Mouse (Mus musculus) embryonic facial prominence, embryonic 15.5 days (tissue): ENCODE results near the gene Gpr55. TPM values are rescaled to one million over a fixed set of nuclear protein-coding genes. Genes with fewer than 3 reads are reported as not detected.

Source experiments
- ATAC-seq: fragments of 200-750 bp; cut with Nextera tagmentation; 2 replicates; pipeline ENCODE4 v1.8.0; 2017; ENCODE audit warnings: low read depth, moderate TSS enrichment; ENCODE audit not compliant: insufficient number of reproducible peaks, low FRiP score, low TSS enrichment
- H3K27ac ChIP-seq: fragments of 300-500 bp; sonication (generic); replicated peaks from 2 replicates; pipeline ENCODE4 v1.5.1; 2015; ENCODE audit warnings: mild to moderate bottlenecking, inconsistent platforms
- H3K27me3 ChIP-seq: fragments of 300-500 bp; sonication (generic); 2 replicates; pipeline ENCODE4 v1.6.1; 2015; ENCODE audit warnings: inconsistent platforms
- H3K36me3 ChIP-seq: fragments of 300-500 bp; sonication (generic); 2 replicates; pipeline ENCODE4 v1.6.1; 2015; ENCODE audit warnings: mild to moderate bottlenecking, inconsistent platforms
- H3K4me1 ChIP-seq: fragments of 300-500 bp; sonication (generic); 2 replicates; pipeline ENCODE4 v1.6.1; 2015; ENCODE audit warnings: inconsistent platforms
- H3K4me2 ChIP-seq: fragments of 300-500 bp; sonication (generic); replicated peaks from 2 replicates; pipeline ENCODE4 v1.6.1; 2015; ENCODE audit warnings: mild to moderate bottlenecking, inconsistent platforms
- H3K4me3 ChIP-seq: fragments of 300-500 bp; sonication (generic); replicated peaks from 2 replicates; pipeline ENCODE4 v1.5.1; 2015; ENCODE audit warnings: mild to moderate bottlenecking, inconsistent platforms
- H3K9ac ChIP-seq: fragments of 300-500 bp; sonication (generic); 2 replicates; pipeline ENCODE4 v1.6.1; 2015; ENCODE audit warnings: inconsistent platforms
- H3K9me3 ChIP-seq: fragments of 300-500 bp; sonication (generic); replicated peaks from 2 replicates; pipeline ENCODE4 v1.6.1; 2016; ENCODE audit warnings: inconsistent platforms
- WGBS: fragments of 180-500 bp; shearing (Covaris S2); methylation state at CpG from one replicate; pipeline ENCODE4 v1.1.7; 2015; 5-methylcytosine and 5-hydroxymethylcytosine counted together
- polyA plus RNA-seq: library from polyadenylated mRNA; unstranded; fragments of >200 nt; fragmentation: Nextera tagmentation; extraction: Ambion mirVana; gene quantifications from 2 replicates; pipeline ENCODE4 v1.2.1, GENCODE M21; 2015

The Gpr55 gene
- polyA plus RNA-seq, 1 experiment from 2014 or later = 0.19 TPM

GRCm38 (mm10) chr1:85931170-85931569 is 29.6 kb downstream of the Gpr55 start:
- H3K9me3 ChIP-seq = no peaks in the 10 kb centered on the region
- H3K36me3 ChIP-seq = no peaks in the 10 kb centered on the region
- H3K27ac ChIP-seq = no peak overlapping the region
- no peak overlapping the region for H3K9ac ChIP-seq
- no peak overlapping the region for H3K4me3 ChIP-seq
- 84% methylated on average over 5 of the region's 5 CpGs for WGBS
- H3K4me2 ChIP-seq = no peak overlapping the region
- ATAC-seq = no peak
- no peaks in the 10 kb centered on the region for H3K27me3 ChIP-seq
- peaks cover 29% of the 10 kb centered on the region for H3K4me1 ChIP-seq

GRCm38 (mm10) chr1:85929406-85929805 is 31.4 kb downstream of the Gpr55 start:
- Histone ChIP-seq H3K4me1 (peaks cover 29% of the 10 kb centered on the region), H3K9me3 (no peaks in the 10 kb centered on the region), H3K4me2 (no peak overlapping the region), H3K9ac (no peak overlapping the region), H3K36me3 (no peaks in the 10 kb centered on the region), H3K4me3 (no peak overlapping the region), H3K27ac (no peak overlapping the region), H3K27me3 (no peaks in the 10 kb centered on the region)
- 78% methylated on average over 6 of the region's 6 CpGs for WGBS
- ATAC-seq = no peak

- WGBS = 72% methylated on average over 4 of the region's 4 CpGs
- ATAC-seq = no peak
- H3K27ac ChIP-seq = no peak overlapping the region
- H3K4me1 ChIP-seq = peaks cover 24% of the 10 kb centered on the region
- H3K4me2 ChIP-seq = no peak overlapping the region
- H3K36me3 ChIP-seq = no peaks in the 10 kb centered on the region
- no peaks in the 10 kb centered on the region for H3K27me3 ChIP-seq
- H3K9me3 ChIP-seq = no peaks in the 10 kb centered on the region
- H3K9ac ChIP-seq = no peak overlapping the region
- H3K4me3 ChIP-seq = no peak overlapping the region
These were observed 32.1 kb downstream of the Gpr55 start for GRCm38 (mm10) chr1:85928688-85929065.

- WGBS = 29% methylated on average over 4 of the region's 4 CpGs
- no peaks in the 10 kb centered on the region for H3K27me3 ChIP-seq
- peaks cover 19% of the 10 kb centered on the region for H3K4me1 ChIP-seq
- H3K27ac ChIP-seq = no peak within 1 kb of the TSS
- H3K9me3 ChIP-seq = no peaks in the 10 kb centered on the region
- H3K9ac ChIP-seq = no peak within 1 kb of the TSS
- peak; percentile 61; the same call in 1 of the 2 replicates for ATAC-seq
- H3K4me3 ChIP-seq = no peak within 1 kb of the TSS
- H3K4me2 ChIP-seq = no peak within 1 kb of the TSS
- no peaks in the 10 kb centered on the region for H3K36me3 ChIP-seq
These were observed 32.6 kb downstream of the Gpr55 start, which contains the start of gene 4933407L21Rik for GRCm38 (mm10) chr1:85928057-85928687. Gene 4933407L21Rik (plus strand): TSS chr1:85928483.

GRCm38 (mm10) chr1:85925183-85925582 is 35.6 kb downstream of the Gpr55 start:
- Histone ChIP-seq H3K4me1 (peaks cover 20% of the 10 kb centered on the region), H3K36me3 (no peaks in the 10 kb centered on the region), H3K27ac (no peak overlapping the region), H3K4me3 (no peak overlapping the region), H3K9me3 (no peaks in the 10 kb centered on the region), H3K27me3 (no peaks in the 10 kb centered on the region), H3K9ac (no peak overlapping the region), H3K4me2 (no peak overlapping the region)
- WGBS = 85% methylated on average over 5 of the region's 5 CpGs
- ATAC-seq = no peak

- ATAC-seq = no peak
- Histone ChIP-seq H3K4me2 (no peak overlapping the region), H3K27ac (no peak overlapping the region), H3K27me3 (no peaks in the 10 kb centered on the region), H3K9ac (no peak overlapping the region), H3K9me3 (no peaks in the 10 kb centered on the region), H3K36me3 (no peaks in the 10 kb centered on the region), H3K4me3 (no peak overlapping the region), H3K4me1 (peaks cover 9% of the 10 kb centered on the region)
- 77% methylated on average over 5 of the region's 5 CpGs for WGBS
These were observed 38.0 kb downstream of the Gpr55 start for GRCm38 (mm10) chr1:85922865-85923211.

- 62% methylated on average over 7 of the region's 7 CpGs for WGBS
- Histone ChIP-seq H3K9me3 (no peaks in the 10 kb centered on the region), H3K4me2 (no peak overlapping the region), H3K4me1 (peaks cover 6% of the 10 kb centered on the region; the same call in 1 of the 2 replicates), H3K36me3 (no peaks in the 10 kb centered on the region), H3K27me3 (no peaks in the 10 kb centered on the region), H3K4me3 (no peak overlapping the region), H3K27ac (no peak overlapping the region), H3K9ac (no peak overlapping the region)
- ATAC-seq = peak; percentile 24; the same call in 1 of the 2 replicates
These were observed 38.5 kb downstream of the Gpr55 start for GRCm38 (mm10) chr1:85922127-85922864.

GRCm38 (mm10) chr1:85921725-85922124 is 39.1 kb downstream of the Gpr55 start:
- Histone ChIP-seq H3K4me1 (peaks cover 6% of the 10 kb centered on the region; the same call in 1 of the 2 replicates), H3K27ac (no peak overlapping the region), H3K4me2 (no peak overlapping the region), H3K4me3 (no peak overlapping the region), H3K9me3 (no peaks in the 10 kb centered on the region), H3K9ac (no peak overlapping the region), H3K27me3 (no peaks in the 10 kb centered on the region), H3K36me3 (no peaks in the 10 kb centered on the region)
- WGBS = 84% methylated on average over 7 of the region's 7 CpGs
- 0 out of 2 replicates have a peak, but pooled peaks have one; percentile 6 for ATAC-seq

- no peaks in the 10 kb centered on the region for H3K9me3 ChIP-seq
- H3K9ac ChIP-seq = no peak overlapping the region
- H3K36me3 ChIP-seq = no peaks in the 10 kb centered on the region
- no peaks in the 10 kb centered on the region for H3K27me3 ChIP-seq
- peaks cover 6% of the 10 kb centered on the region; the same call in 1 of the 2 replicates for H3K4me1 ChIP-seq
- no peak for ATAC-seq
- no peak overlapping the region for H3K4me2 ChIP-seq
- H3K27ac ChIP-seq = no peak overlapping the region
- WGBS = 62% methylated on average over 7 of the region's 7 CpGs
- no peak overlapping the region for H3K4me3 ChIP-seq
These were observed 41.2 kb downstream of the Gpr55 start for GRCm38 (mm10) chr1:85919621-85920020.

GRCm38 (mm10) chr1:85916830-85917450 is 43.9 kb downstream of the Gpr55 start:
- H3K36me3 ChIP-seq = no peaks in the 10 kb centered on the region
- 39% methylated on average over 4 of the region's 4 CpGs for WGBS
- H3K27me3 ChIP-seq = no peaks in the 10 kb centered on the region
- no peak overlapping the region for H3K9ac ChIP-seq
- no peaks in the 10 kb centered on the region for H3K9me3 ChIP-seq
- no peak overlapping the region for H3K4me2 ChIP-seq
- H3K4me3 ChIP-seq = no peak overlapping the region
- no peak for ATAC-seq
- H3K27ac ChIP-seq = no peak overlapping the region
- no peaks in the 10 kb centered on the region for H3K4me1 ChIP-seq

- H3K9me3 ChIP-seq = no peaks in the 10 kb centered on the region
- H3K9ac ChIP-seq = no peak overlapping the region
- no peak overlapping the region for H3K4me2 ChIP-seq
- H3K27ac ChIP-seq = no peak overlapping the region
- H3K4me1 ChIP-seq = no peaks in the 10 kb centered on the region
- H3K36me3 ChIP-seq = no peaks in the 10 kb centered on the region
- H3K4me3 ChIP-seq = no peak overlapping the region
- H3K27me3 ChIP-seq = no peaks in the 10 kb centered on the region
- no peak for ATAC-seq
These were observed 44.9 kb downstream of the Gpr55 start for GRCm38 (mm10) chr1:85915890-85916289.
